Mouse (Mus musculus) heart, embryonic 14.5 days (tissue): ENCODE data around the gene Ubr4. TPM values are rescaled to one million over a fixed set of nuclear protein-coding genes. Genes with fewer than 3 reads are reported as not detected.
A peak's percentile ranks its signal among the peaks of the same experiment; 100 is the strongest.
"Not testable (repeated sequence)": the region's sequence is repeated elsewhere in the genome, so short reads cannot be mapped to it uniquely, and the experiment has no call there.

Source experiments
- ATAC-seq: fragments of 200-750 bp; cut with Nextera tagmentation; 2 replicates; pipeline ENCODE4 v1.8.0; 2017; ENCODE audit warnings: low read depth, moderate TSS enrichment; ENCODE audit not compliant: insufficient number of reproducible peaks, insufficient read depth, low FRiP score
- H3K27ac ChIP-seq, 2 experiments: fragments of 200-500 bp in 1 of 2; fragments of 300-500 bp in 1 of 2; sonication (generic) in 1 of 2; replicated peaks in 1 of 2; 2 replicates each; pipeline ENCODE4 v1.5.1; 2012 to 2014; ENCODE audit warnings: low read depth in 2 of 2, low read length in 2 of 2, control low read depth in 1 of 2, mild to moderate bottlenecking in 1 of 2, mixed read lengths in 1 of 2; ENCODE audit not compliant: control insufficient read depth in 1 of 2, insufficient read depth in 1 of 2
- H3K27me3 ChIP-seq: fragments of 300-500 bp; sonication (generic); 2 replicates; pipeline ENCODE4 v1.6.1; 2014; ENCODE audit warnings: mild to moderate bottlenecking, low read length, control low read depth; ENCODE audit not compliant: control insufficient read depth, insufficient read depth
- H3K36me3 ChIP-seq: fragments of 300-500 bp; sonication (generic); 2 replicates; pipeline ENCODE4 v1.6.1; 2014; ENCODE audit warnings: mild to moderate bottlenecking, control low read depth, low read length, mixed read lengths; ENCODE audit not compliant: control insufficient read depth, insufficient read depth
- H3K4me1 ChIP-seq, 2 experiments: fragments of 200-500 bp in 1 of 2; fragments of 300-500 bp in 1 of 2; sonication (generic) in 1 of 2; 2 replicates each; pipeline ENCODE4 v1.6.1; 2012 to 2014; ENCODE audit warnings: low read length in 2 of 2, control low read depth in 1 of 2, mixed read lengths in 1 of 2; ENCODE audit not compliant: control insufficient read depth in 2 of 2, insufficient read depth in 2 of 2
- H3K4me2 ChIP-seq: fragments of 300-500 bp; sonication (generic); 2 replicates; pipeline ENCODE4 v1.6.1; 2014; ENCODE audit warnings: mild to moderate bottlenecking, low read length
- H3K4me3 ChIP-seq, 2 experiments: fragments of 200-500 bp in 1 of 2; fragments of 300-500 bp in 1 of 2; sonication (generic) in 1 of 2; 2 replicates each; pipeline ENCODE4 v1.5.1; 2012 to 2014; ENCODE audit warnings: low read length in 2 of 2, mild to moderate bottlenecking in 2 of 2, control low read depth in 1 of 2, low read depth in 1 of 2, moderate library complexity in 1 of 2; ENCODE audit not compliant: control insufficient read depth in 1 of 2, insufficient read depth in 1 of 2
- H3K9ac ChIP-seq: fragments of 300-500 bp; sonication (generic); 2 replicates; pipeline ENCODE4 v1.6.1; 2014; ENCODE audit warnings: mild to moderate bottlenecking, low read length
- H3K9me3 ChIP-seq: fragments of 300-500 bp; sonication (generic); 2 replicates; pipeline ENCODE4 v1.6.1; 2016; ENCODE audit warnings: low read length, control low read depth; ENCODE audit not compliant: control insufficient read depth
- WGBS: fragments of 180-500 bp; shearing (Covaris S2); extraction: QIAGEN DNeasy Blood & Tissue Kit; methylation state at CpG from one replicate; pipeline ENCODE4 v1.1.7; 2014; 5-methylcytosine and 5-hydroxymethylcytosine counted together
- polyA plus RNA-seq: library from polyadenylated mRNA; unstranded; fragments of >200 nt; fragmentation: Nextera tagmentation; extraction: Ambion mirVana; gene quantifications from 2 replicates; pipeline ENCODE4 v1.2.1, GENCODE M21; 2014

The Ubr4 gene
- polyA plus RNA-seq, 1 experiment from 2014 or later, result 63.8 TPM

DNA sequence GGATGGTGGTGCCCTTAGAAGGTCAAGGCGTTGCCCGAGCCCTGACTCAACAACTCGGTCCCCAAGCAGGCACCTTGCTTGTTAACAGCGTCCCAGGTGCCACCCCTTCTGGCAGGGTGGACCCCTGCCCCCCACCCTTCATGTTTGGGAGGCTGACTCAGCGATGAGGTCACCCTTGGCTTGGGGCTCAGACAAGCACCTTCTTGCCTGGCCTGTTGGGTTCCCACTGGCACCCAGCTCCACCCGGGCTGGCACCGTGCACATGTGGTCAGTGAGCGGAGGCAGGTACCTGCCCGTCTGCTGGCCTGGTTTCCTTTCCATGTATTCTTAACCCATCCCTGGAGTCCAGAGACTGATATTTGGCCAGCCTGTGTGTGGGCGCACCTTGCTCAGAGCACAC lies 169.5 kb downstream of the Ubr4 start:
- peaks cover 7% of the 10 kb centered on the region; the same call in 1 of the 2 replicates for H3K27me3 ChIP-seq
- no peak for ATAC-seq
- no peak overlapping the region for H3K27ac ChIP-seq
- no peaks in the 10 kb centered on the region for H3K4me1 ChIP-seq
- no peaks in the 10 kb centered on the region for H3K9me3 ChIP-seq
- 80% methylated on average over 10 of the region's 10 CpGs for WGBS
- no peak overlapping the region for H3K4me3 ChIP-seq
- H3K4me2 ChIP-seq, result no peak overlapping the region
- H3K9ac ChIP-seq, result no peak overlapping the region
- H3K36me3 ChIP-seq, result no peaks in the 10 kb centered on the region

DNA sequence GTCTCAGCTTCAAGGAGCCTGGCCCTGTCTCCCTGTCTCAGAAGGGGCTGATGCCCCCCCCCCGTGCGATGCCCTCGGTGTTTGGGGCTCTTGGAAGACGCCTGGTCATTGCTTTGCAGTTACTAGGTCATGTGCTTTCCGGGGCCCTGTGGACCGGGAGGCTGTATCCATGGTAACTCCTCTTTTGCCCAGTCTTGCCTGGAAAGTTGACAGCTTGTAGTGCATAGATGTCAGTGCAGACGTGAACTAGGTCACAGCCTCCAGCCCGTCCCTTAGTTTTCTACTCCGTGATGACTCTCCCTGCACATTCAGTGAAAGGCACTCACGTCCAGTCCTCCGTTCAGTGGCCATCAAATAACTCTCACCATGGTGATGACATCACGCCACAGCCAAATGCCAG lies 174.1 kb downstream of the Ubr4 start:
- H3K4me3 ChIP-seq, result no peak overlapping the region
- peaks cover 7% of the 10 kb centered on the region; the same call in 1 of the 2 replicates for H3K27me3 ChIP-seq
- 62% methylated on average over 12 of the region's 12 CpGs for WGBS
- H3K36me3 ChIP-seq, result no peaks in the 10 kb centered on the region
- ATAC-seq, result no peak
- H3K9ac ChIP-seq, result no peak overlapping the region
- H3K27ac ChIP-seq, result no peak overlapping the region
- H3K4me2 ChIP-seq, result no peak overlapping the region
- H3K9me3 ChIP-seq, result no peaks in the 10 kb centered on the region
- no peaks in the 10 kb centered on the region for H3K4me1 ChIP-seq

DNA sequence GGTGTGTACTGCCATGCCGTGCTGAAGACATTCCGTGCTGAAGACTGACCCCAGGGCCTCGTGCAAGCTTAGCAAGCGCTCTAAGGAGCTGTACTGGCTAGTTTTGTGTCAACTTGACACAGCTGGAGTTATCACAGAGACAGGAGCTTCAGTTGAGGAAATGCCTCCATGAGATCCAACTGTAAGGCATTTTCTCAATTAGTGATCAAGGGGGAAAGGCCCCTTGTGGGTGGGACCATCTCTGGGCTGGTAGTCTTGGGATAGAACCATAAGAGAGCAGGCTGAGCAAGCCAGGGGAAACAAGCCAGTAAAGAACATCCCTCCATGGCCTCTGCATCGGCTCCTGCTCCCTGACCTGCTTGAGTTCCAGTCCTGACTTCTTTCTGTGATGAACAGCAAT lies 177.8 kb downstream of the Ubr4 start, which contains the start of gene Iffo2:
TSS of gene Iffo2 (plus strand) at position 301 of the 400 bp plus-strand sequence.
- H3K4me3 ChIP-seq, ATAC-seq, H3K4me1 ChIP-seq, H3K36me3 ChIP-seq, H3K27me3 ChIP-seq, H3K9ac ChIP-seq, H3K4me2 ChIP-seq, H3K27ac ChIP-seq, H3K9me3 ChIP-seq: not testable (repeated sequence)
- 83% methylated on average over 5 of the region's 5 CpGs for WGBS

DNA sequence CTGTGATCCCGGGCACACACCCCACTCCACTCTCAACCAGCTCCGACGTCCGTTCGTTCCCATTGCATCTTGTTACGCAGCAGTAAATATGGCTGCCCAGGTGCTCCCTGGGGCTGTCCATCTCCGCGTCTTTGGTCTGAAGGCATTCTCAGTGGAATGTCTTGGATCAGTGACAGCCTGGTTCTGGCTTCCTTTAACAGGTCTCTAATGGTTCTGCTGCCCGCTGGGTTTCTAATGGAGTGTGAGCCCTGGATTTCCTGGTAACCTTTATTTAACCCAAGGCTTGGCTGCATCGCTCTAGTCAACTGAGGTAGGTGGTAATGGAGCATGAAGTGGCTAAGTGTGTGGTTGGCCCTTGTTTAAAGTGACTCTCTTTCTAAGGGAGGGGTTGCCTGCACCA lies 179.7 kb downstream of the Ubr4 start:
- Histone ChIP-seq H3K9ac (no peak overlapping the region), H3K9me3 (no peaks in the 10 kb centered on the region), H3K27ac (no peak overlapping the region), H3K4me1 (peaks cover 0 to 12% of the 10 kb centered on the region in 2 experiments; a peak in 1 of 4 replicates), H3K4me3 (no peak overlapping the region), H3K4me2 (no peak overlapping the region), H3K27me3 (no peaks in the 10 kb centered on the region), H3K36me3 (no peaks in the 10 kb centered on the region)
- no peak for ATAC-seq
- WGBS, result 88% methylated on average over 10 of the region's 10 CpGs

DNA sequence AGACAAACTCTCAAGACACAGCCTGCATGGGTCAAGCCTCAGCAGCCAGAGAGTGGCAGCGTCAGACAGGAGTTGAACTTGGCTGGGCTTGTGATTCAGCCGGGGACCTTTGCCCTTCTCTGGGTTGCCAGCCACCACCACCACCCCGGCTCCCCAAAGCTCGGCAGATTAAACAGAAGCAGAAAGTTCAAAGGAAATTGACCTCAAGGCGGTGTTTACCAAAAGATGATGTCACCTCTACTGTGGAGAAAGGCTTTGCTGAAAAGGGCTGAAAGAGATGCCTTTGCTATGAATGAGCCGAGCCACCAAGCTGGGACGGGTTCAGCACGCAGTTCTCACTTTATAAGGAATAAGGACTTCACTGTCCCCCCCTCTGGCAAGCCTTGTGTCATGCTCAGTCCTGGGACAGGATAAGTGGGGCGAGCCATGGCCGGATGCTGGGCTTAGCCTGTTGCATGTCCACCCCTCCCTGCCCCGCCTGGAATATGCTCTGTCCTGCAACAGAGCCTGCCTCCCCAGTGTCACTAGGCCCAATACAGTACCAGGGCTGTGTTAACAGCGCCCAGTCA lies 182.8 kb downstream of the Ubr4 start:
- no peak overlapping the region for H3K9ac ChIP-seq
- peak overlapping the region; percentile 34 to 39 for H3K27ac ChIP-seq
- H3K36me3 ChIP-seq, result no peaks in the 10 kb centered on the region
- no peak overlapping the region for H3K4me3 ChIP-seq
- peaks cover 0 to 12% of the 10 kb centered on the region in 2 experiments; a peak in 1 of 4 replicates for H3K4me1 ChIP-seq
- ATAC-seq, result peak; percentile 63; the same call in 1 of the 2 replicates
- H3K27me3 ChIP-seq, result no peaks in the 10 kb centered on the region
- H3K4me2 ChIP-seq, result no peak overlapping the region
- 40% methylated on average over 12 of the region's 12 CpGs for WGBS
- no peaks in the 10 kb centered on the region for H3K9me3 ChIP-seq

DNA sequence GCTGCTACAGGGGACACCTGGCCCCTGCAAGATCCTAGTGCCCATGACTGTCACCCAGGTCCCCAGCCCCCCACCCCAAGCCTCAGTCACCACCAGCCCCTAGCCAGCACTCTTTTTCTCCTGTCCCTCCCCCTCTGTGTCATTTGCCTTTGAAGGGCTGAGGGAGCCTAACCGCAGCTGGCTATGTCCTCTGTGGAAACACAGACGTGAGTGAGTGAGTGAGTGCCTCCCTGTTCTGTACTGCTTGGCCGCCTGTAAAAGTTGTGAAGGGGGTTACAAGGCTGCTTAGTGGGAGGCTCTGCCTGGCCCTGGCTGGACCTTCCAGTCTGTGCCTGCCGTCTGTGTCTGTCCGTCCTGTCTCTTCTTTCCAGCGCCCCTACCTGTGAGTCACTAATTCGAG lies 183.3 kb downstream of the Ubr4 start:
- Histone ChIP-seq H3K4me3 (no peak overlapping the region), H3K4me1 (peaks cover 0 to 12% of the 10 kb centered on the region in 2 experiments; a peak in 1 of 4 replicates), H3K4me2 (no peak overlapping the region), H3K9ac (no peak overlapping the region), H3K27me3 (no peaks in the 10 kb centered on the region), H3K27ac (peak overlapping the region; percentile 34 to 39), H3K9me3 (no peaks in the 10 kb centered on the region), H3K36me3 (no peaks in the 10 kb centered on the region)
- peak; percentile 18; the same call in 1 of the 2 replicates for ATAC-seq
- WGBS, result 50% methylated on average over 7 of the region's 7 CpGs

DNA sequence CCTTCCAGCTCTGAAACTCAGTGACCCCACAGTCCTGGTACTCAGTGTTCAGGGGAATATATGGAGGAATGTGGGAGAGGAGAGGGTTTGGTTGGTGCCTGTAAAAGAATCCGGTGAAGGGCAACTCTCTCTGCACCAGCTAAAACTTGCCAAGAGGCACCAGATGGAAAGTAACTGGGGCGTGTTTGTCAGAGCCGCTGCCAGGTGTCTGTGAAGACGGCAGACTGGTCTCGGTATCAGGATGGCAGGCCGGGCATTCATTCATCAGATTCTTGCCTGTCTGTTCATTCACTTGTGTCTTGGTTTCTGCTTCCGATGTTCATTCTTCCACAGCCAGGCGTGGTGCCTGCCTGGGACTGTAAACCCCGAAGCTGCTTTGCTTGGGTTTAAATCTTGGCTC lies 184.3 kb downstream of the Ubr4 start:
- Histone ChIP-seq H3K36me3 (no peaks in the 10 kb centered on the region), H3K4me2 (no peak overlapping the region), H3K9ac (no peak overlapping the region), H3K27ac (no peak overlapping the region), H3K9me3 (no peaks in the 10 kb centered on the region), H3K4me1 (peaks cover 0 to 12% of the 10 kb centered on the region in 2 experiments; a peak in 1 of 4 replicates), H3K27me3 (no peaks in the 10 kb centered on the region), H3K4me3 (no peak overlapping the region)
- ATAC-seq, result no peak
- 81% methylated on average over 9 of the region's 9 CpGs for WGBS
